Mouse (Mus musculus): ENCODE measurements around the gene Gm10234.

Gm10234 gene

GRCm38 (mm10) chr6:95321812-95322211, at the start of gene Gm10234:
Gene Gm10234, plus strand, starts transcription at chr6:95322112.
- no peak for ATAC-seq (ENCODE audit: insufficient number of reproducible peaks, low FRiP score, low TSS enrichment)

DNA sequence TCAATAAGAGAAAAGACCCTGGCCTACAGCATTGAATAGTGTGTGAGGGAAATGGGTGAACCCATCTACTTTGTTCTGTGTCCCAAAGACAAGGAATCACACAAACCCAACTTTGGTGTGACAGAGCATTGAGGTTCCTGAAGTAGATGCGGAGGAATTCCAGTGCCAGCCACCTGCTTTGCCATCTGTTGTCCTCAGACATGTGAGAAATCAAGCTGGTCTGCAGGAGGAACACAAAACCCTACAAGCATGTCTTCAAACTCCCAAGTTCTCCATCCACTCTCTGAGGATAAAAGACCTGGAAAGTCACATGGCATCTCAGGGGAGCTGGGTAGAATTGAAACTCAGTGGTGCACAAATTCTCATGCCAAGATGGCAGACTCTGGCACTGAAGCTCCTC, 44.3 kb upstream of the Gm10234 start:
- no peak for ATAC-seq (ENCODE audit: insufficient number of reproducible peaks, low FRiP score, low TSS enrichment)

DNA sequence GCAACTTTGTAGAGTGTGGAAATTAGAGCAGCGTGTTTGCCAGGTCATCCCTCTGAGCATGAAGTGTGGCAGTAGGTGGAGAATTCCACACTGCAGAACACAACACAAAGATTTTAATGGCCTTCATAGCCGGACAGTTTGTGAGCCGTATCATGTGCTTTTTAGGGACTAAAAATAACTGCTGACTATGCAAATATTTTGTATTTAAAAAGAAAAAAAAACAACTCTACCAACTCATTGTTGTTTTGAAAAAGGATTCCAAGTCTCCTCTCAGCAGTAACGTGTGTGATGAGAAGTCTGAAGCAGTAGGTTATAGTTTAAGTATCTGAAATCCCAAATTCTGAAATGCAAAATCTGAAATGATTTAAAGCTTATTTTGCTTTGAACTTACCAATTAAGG, 25.9 kb upstream of the Gm10234 start:
- ATAC-seq (ENCODE audit: insufficient number of reproducible peaks, low FRiP score, low TSS enrichment) = no peak

DNA sequence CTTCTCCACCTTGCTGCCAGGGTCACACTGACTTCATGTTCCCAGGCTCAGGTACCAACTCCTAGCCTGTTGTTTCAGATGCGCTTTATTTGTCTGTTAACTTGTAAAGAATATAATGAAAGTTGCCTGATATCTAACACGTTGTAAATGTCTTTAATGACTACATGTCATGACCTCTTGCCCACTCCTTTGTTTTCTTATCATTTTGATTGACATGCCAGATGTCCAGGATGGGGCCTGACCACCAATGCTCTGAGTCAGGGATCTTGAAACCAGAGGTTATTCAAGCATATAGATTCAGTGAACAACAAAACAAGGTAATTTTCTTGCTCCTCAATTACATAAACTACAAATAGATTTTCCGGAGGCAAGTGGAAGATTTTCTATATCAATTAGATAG, 23.5 kb upstream of the Gm10234 start:
- no peak for ATAC-seq (ENCODE audit: insufficient number of reproducible peaks, low FRiP score, low TSS enrichment)

DNA sequence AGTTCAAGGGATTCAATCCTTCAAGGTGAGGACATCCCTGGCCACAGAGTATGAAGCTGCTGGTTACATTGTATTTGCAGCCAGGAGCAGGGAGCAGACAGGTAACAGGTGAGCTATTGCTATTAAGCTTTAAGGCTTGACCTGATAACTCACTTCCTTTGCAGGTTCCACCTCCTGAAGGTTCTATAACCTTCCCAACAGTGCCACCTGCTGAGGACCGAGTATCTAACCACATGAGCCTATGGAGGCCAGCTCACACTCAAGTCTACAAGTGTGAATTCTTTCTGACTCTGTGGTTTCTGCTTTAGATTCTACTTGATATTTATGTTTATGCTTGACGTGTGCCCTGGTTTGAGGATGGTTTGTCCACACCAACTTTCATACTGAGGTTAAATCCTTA, 21.3 kb upstream of the Gm10234 start:
- ATAC-seq (ENCODE audit: insufficient number of reproducible peaks, low FRiP score, low TSS enrichment) = no peak

GRCm38 (mm10) chr6:95331191-95331590, 9.3 kb downstream of the Gm10234 start:
- no peak for ATAC-seq (ENCODE audit: insufficient number of reproducible peaks, low FRiP score, low TSS enrichment)

GRCm38 (mm10) chr6:95334781-95335180, 12.9 kb downstream of the Gm10234 start:
- no peak for ATAC-seq (ENCODE audit: insufficient number of reproducible peaks, low FRiP score, low TSS enrichment)

GRCm38 (mm10) chr6:95349378-95349777, 27.5 kb downstream of the Gm10234 start:
- ATAC-seq (ENCODE audit: insufficient number of reproducible peaks, low FRiP score, low TSS enrichment) = no peak

DNA sequence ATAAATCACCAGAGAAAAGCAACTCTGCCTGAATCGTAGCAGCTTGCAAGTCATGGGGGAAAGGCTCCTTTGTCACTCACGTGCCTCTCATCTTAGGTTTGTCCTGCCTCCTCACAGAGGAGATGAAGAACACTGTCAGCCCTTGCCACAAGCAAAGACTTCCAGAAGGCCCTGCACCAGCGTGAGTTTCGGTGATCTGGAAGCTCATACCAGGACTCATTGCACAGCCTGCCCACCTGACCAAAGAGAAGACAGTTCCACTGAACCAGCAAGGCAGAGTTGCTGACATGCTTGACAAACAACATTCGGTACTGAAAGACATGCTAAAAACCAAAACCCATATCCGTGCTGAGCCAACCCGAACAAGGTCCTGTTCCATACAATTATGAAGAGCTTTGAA, 31.1 kb downstream of the Gm10234 start:
- ATAC-seq (ENCODE audit: insufficient number of reproducible peaks, low FRiP score, low TSS enrichment) = no peak

DNA sequence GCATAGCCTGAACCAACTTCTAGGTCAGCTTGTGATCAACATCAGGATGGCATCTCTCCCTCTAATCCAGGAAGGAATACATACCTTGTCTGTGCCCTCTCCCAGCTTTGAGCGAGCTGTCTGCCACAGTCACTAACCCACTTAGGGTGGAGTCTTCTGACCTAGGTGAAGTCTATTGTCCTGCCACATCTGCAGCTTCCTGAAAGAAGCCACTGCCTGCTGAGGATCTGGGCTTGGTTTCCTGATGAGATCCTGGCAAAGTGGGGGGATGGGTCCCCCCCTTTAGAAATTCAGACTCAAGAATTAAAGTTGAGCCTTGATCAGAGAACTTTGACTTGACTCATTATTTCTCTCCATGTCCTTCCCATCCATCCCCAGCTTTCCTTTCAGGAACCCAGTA, 32.0 kb downstream of the Gm10234 start:
- no peak for ATAC-seq (ENCODE audit: insufficient number of reproducible peaks, low FRiP score, low TSS enrichment)

DNA sequence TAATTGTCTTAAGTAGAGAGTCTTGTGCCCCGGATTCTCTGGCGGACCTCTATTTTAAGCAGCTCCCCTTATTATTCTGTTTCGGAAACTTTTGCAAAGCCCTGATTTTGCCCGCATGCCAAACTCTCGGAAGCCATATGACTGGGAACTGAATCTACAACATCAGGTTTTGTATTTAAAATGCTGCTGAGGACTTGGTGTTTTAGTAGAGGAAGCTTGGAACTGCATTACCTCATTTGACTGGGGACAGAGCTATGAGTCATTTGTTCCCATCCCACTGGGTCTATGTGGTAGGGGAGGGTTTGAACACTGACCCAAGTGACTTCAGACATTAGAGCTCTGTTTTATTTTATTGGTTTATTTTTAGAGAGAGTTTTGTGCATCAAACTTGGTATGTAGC, 38.2 kb downstream of the Gm10234 start:
- no peak for ATAC-seq (ENCODE audit: insufficient number of reproducible peaks, low FRiP score, low TSS enrichment)

DNA sequence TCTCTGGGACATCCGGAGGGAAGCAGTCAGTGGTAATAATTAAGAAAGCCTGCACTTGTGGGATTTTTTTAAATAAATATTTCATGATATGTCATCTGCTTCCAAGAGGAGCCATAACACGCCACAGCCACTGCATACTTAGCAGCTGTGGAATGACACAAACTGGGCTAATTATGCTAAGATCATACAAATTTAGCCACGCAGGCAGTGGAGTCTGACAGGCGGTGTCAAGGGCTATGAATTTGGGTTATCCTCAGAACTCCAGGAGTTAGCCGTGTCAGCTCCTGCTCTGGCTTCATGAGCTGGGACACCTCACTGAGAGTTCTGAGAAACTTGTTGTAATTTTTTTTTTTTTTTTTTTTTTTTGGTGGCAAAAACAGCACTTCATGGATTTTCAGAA, 40.8 kb downstream of the Gm10234 start:
- ATAC-seq (ENCODE audit: insufficient number of reproducible peaks, low FRiP score, low TSS enrichment) = no peak

DNA sequence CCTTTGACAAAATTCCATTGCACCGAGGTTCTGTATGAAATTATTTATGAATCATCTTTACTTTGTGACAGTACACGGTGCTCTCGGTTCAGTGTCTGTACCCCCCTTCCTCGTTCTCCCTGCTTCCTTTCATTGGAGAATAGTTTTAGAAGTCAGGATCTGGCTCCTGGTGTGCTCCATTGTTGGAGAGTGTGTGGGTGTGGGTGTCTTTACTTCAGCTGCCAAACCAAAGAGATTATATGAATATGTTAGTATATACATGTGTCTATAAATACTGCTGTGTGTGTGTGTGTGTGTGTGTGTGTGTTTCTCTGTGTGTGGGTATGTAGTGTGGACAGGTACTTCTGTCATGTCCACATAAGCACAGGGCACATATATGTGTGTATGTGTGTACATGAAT, 49.9 kb downstream of the Gm10234 start:
- no peak for ATAC-seq (ENCODE audit: insufficient number of reproducible peaks, low FRiP score, low TSS enrichment)
